Mouse (Mus musculus) gastrocnemius, postnatal 10 days (tissue): Measurements from ENCODE around the gene Usp47. TPM values are rescaled to one million over a fixed set of nuclear protein-coding genes. Genes with fewer than 3 reads are reported as not detected.

Experiments used
- DNase-seq: peaks from one replicate; pipeline ENCODE4 v3.0.0; 2021; ENCODE audit warnings: mixed read lengths
- total RNA-seq, 2 experiments: library from RNA; stranded (reverse); gene quantifications; 2 replicates each; pipeline ENCODE4 v1.2.3; 2021

Usp47 gene
- total RNA-seq, 2 experiments from 2014 or later = 141 to 151 TPM

DNA sequence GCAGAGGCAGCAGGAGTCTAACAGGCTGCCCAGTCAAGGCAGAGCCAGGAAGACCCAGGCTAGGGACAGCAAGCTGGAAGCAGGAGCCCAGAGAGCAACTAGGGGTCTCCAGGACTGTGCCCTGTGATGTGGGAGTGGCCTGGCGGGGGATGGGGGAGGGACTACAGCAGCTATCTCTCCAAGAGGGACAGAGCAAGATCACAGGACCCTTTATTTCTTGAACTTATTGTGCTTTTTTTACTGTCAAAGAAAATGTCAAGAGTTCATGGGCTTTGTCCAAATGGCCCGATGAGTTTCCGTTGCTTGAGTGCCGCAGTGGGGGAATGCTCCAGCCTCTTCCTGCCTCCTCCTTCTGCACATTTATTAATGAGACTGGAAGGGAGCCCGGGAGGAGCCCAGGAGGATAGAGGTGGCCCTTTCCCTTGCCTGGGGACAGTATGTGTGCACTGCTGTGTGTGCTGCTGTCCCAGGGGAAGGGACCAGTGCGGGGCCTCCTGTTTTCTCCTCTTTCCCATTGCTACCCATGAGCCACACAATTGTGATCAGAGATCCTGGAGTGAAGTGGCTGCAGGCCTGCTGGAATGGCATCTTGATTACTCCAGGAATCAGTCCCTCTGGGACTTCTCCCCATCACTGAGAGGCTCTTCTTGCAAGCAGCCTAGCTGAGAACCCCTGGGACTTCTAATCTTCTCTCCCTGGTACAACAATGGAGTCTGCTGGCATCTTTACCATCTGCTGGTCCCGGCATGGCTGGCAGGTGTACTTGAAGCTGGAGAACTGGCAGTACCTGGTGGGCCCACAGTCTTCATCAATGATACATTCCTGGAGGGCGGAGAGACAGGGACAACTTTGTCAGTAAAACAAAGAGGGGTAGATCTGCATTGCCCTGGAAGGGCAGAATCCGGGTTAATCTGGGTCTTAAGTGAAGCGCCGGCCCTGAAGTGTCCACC, 97.8 kb downstream of the Usp47 start:
- DNase-seq = no peak

DNA sequence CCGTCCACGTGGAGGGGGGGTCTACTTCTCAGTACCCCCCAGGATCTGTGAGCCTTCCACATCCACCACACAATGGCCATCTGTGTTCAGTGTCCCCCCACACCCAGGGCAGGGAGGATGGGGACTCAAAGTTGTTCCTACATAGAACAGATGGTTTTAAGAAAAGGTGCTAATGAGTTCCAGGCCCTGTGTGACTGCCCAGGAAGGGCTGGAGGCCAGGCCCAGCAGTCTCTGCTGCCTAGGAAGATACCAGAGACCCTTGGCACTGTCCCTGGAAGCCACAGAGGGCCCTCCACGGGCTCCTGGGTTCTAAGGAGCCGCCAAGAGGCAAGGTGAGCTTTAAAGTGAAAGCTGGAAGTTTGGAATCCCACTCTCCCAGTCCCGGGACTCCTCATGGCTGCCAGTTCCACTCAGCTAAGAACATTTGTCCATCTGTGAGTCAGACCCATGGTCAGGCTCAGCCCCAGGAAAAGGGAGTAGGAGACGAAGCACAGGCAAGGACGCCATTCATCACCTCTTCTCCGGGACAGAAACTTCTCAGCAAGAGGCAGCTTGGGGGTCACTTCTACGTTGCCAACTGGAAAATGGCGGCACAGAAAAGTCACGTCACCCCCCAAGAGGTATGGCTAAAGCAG, 98.7 kb downstream of the Usp47 start:
- no peak for DNase-seq

DNA sequence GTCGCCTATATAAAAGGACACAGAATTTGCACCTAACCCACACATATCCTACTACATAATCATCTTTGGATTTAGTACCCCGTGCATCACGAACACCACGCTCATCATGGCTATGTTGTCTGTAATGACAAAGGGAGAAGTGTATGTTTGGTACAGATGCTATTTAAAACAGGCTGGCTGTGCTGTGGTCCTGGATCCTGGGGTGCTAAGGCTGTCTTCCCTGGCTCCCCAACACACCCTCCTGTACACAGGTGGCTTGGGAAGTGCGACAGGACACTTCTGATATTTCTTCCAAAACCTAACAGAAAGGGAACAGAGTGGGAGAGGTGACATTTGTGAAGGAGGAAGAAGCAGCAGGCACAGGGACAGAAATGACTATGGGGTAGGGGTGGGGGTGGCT, 100.3 kb downstream of the Usp47 start:
- DNase-seq = no peak

DNA sequence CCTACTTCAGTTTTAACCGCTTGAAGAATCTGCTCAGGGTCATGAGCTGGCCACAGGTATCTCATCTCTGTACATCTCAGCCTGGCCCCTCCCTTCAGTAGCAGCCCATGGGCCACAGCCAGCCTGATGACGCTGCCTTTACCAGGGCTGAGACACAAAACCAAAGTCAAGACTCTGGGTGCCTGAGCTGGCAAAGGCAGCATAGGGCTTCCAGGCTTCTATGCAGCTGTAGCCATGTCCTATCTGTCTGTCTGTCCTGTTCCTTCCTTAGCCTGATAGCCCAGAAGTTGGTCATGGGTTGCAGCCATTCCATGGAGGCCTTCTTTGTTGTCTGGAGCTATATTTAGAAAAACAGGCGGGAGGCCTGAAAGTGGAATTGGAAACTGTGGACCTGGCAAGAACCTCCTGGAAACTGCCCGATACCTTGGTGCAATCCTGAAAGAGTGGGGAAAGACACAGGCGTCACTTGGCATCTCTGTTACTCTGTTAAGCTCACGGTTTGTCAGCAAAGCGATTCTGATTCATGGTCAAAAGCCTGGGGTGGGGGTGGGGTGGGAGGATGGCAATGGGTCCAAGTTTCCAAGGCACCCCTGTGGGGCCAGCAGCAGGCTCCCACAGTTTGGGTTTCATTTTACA, 102.4 kb downstream of the Usp47 start:
- no peak for DNase-seq

DNA sequence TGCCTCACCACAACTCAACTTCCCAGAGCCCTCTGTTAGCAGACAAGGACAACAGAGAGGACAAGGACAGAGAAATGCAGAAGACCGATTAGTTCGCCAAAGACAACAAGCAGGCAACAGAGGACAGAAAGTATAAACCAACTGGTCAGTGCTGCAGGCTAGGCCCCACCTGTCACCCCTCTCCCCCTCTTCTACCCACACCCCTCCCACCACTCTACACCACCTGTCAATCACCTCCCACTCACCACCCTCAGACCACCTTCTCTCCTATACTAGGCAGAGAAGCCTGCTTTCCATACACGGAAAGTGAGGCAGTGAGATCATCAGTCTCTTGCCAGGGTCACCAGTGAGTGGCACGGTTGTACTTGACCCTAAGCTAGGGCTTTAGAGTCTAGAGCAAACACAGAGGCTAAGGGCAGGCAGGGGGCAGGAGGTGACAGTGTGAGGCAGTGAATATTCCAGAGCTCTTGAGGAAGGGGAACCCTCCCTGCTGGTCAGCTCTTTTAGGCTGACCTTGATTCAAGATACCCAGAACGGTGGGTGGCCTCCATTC, 103.9 kb downstream of the Usp47 start:
- DNase-seq = no peak

DNA sequence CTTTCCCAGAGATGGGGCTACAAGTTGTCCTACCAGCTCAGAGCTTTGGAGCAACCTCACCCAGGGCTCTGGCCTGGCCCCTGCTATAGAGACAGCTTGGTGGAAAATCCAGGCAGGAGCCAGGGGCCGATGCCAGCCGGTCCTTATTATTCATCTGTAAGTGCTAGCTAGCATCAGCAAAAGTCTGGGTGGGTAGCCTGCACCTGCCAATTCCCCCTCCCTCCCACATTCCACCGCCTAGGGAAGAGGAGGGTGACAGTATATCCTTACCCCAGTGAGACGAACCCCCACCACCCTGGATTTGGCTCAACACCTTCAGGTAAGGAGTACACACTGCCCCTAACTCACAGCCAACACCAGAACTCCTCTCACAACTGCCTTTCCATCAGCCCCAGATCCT, 104.7 kb downstream of the Usp47 start:
- no peak for DNase-seq

DNA sequence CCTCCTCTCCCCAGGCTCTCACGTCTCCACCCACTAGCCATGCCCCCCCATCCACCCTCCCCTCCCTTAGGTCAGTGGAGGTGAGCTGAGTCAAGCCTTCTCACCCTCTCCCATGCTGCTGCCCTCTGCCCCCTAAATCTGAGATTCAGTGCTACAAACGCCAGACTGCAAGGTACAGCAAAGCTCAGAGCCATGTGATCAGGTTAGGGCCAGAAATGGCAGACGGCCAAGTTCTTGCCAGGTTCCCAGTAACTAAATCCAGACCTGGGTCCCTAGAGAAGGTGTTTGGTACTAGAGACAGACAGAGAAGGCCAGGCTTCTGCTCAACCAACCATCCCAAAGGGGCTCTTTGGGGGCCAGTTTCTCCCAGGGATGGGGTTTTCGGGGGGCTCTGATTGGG, 105.5 kb downstream of the Usp47 start:
- DNase-seq = no peak

DNA sequence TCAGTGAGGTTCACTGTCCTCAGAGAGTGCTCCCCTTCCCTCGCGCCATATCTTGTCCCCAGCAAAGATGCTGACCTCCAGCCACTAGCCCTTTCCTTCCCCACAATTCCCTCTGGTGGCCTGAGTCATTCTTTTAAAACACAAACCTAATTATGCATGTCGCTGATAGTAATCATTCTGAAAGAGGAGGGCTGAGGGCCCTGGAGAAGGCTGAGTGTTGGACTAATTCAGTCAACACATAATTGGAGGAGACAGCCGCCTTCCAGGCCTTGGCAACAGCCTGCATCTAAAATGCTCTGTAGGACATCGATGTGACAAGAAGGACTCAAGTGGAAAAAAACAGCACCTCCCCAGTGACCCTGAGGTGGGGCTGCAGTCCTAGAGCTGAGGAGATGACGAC, 106.5 kb downstream of the Usp47 start:
- DNase-seq = no peak

DNA sequence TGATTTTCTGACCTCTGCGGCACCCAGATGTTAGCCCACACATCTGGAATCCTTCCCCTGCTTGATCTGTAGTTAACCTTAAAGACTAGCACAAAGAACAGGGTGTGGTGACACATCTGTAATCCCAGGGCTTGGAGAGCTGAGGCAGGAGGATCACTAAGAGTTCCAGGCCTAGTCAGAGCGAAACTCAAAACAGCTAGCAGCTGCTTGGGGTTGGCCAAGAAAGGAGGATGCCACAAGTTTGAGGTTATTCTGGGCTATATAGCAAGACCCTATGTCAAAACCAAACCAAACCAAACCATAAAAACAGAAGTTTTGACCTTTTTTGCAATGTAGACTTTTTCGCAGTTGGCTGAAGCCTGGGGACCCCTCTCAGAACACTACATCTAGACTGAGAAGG, 107.4 kb downstream of the Usp47 start:
- DNase-seq = no peak

DNA sequence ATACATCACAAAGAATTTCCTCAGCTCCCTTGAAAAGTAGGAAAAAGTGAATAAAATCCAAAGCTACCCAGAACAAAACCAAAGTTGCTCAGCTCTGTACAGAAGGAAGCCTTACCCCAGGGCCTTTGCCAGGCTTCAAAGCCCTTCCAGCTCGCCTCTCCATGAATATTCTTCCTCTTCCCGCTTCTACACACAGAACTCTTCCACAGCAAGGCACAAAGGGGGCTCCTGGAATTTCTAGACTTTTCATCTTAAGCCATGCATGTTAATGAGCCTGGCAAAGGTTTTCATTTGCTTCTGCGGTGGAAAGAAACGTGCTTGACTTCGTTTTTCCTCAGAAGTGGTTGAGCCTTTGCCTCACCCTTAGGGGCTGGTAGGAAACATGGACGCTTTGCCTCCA, 108.7 kb downstream of the Usp47 start:
- DNase-seq = no peak

DNA sequence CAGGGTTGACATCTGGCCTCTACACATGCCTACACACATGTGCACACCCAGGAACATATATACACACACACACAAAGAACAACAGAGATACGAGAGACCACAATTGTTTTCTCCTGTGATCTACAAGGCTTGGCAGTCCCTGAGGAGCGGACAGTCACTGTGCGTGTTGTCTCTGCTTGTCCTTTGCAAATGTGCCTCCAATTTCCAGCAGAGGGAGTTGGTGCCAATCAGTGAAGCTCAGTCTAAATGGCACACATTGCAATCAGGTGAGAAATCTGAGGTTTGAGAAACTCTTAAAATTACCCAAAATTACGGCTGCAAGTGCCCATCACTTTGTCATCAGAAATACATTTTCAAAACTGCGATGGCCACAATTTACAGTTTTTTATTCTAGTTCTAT, 110.0 kb downstream of the Usp47 start:
- DNase-seq = no peak

DNA sequence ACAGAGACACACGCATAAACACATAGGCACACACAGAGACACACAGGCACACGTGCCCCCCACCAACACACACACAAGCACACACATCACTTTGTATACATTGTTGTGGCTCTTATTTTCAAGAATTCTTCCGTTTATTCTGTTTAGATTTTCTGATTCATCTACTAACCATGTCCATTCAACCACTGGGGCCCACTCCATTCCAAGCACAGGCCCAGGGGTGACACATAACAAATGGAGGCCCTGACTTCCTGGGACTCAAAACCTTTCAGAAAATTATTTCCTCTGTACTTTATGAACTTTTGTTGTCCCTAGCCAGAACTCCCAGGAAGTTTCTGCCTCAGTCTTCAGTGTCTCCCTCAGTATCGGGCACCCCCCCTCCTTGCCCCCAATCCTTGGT, 111.9 kb downstream of the Usp47 start:
- no peak for DNase-seq

DNA sequence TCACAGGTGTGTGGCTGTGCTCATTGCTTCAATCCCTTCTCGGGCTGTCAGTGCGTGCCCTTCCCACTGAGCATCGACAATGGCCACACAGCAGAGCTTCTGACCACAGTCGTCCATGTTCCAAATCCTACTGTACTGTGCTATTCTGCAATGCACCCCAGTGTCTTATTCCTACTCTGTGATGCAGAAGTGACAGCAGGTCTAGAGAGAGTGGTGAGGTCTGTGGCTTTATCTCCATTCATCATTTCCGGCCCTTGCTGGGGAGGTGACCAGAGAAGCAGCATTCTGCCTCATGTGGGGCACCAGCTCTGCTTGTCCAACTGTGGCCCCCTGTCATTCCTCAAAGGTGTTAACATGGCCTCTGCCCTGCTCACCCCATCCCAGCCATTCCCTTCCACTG, 113.2 kb downstream of the Usp47 start:
- DNase-seq = no peak

DNA sequence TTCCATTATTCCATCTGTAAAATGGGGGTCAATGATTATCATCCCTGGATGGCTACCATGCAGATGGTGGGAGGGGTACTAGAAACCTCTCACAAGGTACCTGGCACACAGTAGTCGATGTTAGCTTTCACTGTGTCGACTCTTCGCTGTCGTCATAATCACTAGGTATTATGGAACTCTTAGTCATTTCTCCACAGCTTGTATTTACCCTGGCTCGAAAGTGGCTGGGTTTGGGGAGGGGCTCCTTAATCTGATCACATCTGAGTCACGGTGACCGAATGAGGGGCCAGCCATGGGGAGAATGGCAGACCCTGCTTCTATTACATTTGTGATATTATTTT, 114.8 kb downstream of the Usp47 start:
- no peak for DNase-seq

DNA sequence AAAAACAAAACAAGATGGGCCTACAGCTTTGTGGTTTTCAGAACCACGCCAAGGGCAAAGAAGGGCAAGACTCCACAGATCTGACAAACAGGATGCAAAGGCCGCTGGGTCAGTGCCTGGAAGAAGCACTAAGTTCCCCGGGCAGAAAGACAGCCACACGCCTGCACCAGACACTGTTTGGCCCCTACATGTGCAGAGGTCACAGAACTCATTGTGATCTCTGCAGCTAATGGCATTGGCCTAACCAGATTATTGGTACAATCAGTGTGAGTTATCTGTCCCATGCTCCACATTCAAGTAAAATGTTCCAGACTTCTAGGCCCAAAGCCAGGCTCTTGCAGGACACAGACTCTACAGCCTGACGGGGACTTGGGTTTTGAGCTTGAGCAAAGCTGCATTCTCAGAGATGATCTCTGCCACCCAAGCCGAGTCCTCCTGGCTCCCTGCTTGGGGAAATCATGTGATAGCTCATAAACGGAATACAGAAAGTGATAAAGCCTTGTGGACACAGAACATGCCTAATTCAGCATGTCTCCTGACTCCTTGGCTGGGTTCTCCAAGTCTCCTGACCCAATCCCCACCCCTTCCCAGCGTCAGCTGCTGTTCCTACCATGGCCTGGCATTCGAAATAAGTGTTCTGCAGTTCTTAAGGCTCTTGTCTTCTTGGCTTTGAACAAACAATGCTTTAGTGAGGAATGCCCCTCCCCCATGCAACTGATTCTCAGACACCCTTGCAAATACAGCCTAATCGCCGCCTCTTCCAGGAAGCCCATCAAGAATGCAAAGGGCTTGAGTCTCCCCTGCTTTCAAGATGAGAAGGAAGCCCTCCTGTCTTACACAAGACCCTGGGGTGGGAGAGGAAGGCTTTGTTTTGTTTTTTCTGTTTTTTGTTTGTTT, 115.5 kb downstream of the Usp47 start:
- no peak for DNase-seq

DNA sequence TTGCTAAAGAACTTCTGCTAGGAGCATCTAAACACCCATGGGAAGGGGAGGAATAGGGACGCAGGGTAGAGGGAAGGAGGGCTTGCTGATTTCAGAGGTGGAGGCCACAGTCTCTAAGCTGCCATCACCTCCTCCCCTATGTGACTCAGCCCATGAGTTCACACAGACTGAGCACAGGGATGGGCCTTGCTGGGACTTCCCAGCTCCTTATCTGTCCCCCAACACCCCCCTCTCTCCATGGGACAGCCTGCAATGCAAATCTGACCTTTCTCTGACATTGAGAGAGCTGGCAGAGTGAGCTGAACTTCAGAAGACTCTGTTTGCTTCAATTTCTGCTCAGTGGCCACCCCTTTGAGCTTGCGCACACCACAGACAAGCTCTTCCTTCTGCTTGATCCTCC, 117.4 kb downstream of the Usp47 start:
- no peak for DNase-seq

DNA sequence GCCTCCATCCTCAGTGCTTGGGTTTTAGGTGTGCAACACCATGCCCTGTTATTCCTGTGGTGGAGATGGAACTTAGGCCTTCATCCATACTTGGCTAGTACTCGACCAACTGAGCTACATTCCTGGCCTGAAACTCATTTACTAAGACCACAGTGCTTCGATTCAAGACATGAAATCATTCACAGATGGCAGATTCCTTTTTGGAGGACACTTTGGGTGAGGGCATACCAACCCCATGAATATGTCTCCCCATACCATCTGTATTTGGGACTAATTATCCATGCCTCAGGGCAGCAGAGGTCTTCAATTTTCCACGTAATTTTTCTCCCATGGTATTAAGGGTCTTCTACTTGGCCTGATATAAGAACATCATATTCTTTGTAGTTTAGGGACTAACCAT, 119.3 kb downstream of the Usp47 start:
- DNase-seq = no peak

DNA sequence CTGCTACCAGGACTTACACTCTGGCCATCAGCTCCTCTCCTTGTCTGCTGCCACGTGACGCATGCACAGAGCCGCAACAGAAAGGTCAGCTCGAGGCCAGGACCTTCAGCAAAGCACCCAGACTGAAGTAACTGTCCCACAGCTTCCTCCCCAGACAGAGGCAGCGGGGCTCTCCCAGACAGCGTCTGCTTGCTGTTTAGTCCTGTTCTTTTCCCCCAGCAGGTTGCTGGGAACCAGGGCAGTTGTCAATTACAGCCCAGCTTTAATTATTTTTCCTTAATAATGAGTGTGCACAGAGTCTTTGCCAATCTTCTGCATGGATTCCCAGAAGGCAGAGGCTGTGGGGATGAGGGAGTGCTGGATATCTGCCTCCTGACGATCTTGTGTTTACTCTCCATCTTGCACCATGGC, 119.8 kb downstream of the Usp47 start:
- no peak for DNase-seq

DNA sequence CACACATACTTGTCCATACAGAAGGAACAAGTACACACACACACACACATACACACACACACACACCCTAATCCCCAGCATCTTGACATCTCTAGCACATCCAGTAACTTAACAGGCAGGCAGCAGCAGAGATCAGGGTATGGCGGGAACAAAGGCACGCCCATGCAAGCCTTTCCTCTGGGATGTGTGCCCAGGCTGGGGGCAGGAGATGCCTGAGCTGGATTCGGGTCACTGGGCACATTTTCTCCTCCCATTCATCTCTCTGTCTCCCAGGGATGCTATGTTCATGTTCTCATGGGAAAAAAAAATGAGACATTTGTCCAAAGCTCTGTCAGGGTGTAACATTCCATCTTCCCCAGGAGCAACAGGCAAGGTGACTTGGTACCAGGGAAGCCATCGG, 120.7 kb downstream of the Usp47 start:
- no peak for DNase-seq

DNA sequence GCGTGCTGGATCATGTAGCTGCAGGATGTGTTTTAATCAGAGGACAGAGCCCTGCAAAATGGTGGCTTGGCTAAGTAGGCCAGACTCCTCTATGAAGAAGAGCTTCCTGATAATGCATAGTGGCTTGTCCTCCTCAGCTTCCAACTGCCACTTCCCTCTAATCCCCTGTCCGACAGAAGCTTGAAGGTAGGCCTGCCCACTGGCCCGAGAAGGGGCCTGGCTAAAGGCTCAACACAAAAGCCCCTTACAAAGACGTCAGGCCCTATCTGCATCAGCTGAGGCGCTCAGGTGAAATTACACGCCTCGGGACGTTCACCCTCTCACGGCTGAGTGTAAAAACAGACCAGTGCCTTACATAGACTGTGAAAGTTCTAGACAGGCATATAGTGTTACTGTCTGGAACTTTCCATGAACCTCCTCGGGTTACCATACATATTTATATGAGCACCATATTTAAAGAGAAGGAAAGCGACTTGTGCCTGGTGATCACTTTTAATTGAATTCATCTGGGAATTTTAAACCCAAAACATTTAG, 121.4 kb downstream of the Usp47 start:
- DNase-seq = no peak

DNA sequence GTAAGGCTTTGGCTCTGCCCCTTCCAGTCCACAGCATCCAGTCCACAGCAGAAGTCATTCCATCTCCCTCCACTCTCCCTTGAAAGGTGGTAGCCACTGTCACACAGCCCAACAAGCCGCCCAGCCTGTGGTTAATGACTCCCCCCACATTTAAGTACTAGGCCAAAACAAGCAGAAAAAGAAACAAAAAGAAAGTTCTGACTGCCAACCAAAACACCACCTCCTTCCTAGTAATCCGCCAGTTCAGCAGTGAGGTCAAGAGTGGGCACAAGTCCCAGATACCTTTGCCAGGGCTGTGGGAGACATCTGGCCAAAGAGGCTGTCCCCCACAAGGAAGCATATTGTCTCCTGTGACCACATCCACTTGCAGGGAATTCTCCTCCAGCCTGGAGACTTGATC, 124.7 kb downstream of the Usp47 start:
- peak; percentile 31 for DNase-seq

DNA sequence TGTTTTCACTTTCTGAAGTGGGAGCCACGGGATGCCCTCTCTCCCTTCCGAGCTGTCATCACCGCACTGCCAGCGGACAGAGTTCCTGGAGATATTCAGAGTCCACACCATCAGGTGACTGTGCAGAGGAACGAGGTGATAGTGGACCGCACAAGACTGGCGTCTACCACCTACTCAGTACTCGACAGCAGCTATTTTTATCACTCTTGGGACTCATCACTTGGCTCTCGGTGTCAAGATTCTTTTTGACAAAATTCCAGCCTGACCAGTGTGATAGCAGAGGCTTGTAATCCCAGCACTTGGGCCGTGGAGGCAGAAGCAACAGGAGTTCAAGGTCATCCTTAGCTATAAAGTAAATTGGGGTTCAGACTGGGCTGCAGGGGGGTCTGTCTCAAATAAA, 125.8 kb downstream of the Usp47 start:
- DNase-seq = no peak
